Mouse (Mus musculus) spleen, postnatal 10 days (tissue): ENCODE results near the gene Tbx15.
"Not testable (repeated sequence)": the region's sequence is repeated elsewhere in the genome, so short reads cannot be mapped to it uniquely, and the experiment has no call there.

Source experiments
- DNase-seq, 2 experiments: peaks; one replicate each; pipeline ENCODE4 v3.0.0; 2021 to 2022; ENCODE audit warnings: low spot score in 2 of 2

Gene Tbx15

DNA sequence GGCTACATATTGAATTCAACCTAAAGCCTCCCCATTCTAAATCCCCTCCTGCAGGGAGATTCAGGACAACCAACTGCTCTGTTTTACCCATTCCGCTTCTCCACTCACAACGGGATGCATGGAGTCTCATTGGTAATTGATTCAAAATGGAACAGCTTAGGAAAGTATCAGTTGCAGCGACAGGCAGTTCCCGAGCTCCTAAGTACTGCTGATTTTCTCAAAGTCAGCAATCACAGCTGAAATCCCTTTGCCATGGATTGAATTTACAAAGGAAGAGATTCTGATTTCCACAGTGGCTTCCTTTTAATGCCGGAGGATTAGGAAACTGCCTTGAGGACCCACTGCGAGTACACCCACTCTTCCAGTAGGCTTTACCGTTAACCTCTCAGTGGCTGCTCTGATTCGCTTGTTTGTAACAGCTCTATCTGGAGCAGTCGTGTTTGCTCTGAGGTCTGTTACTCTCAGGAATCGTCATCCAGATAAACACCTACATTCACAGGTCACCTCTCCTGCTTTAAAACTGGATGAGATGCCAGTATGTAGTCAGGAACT, 26.6 kb downstream of the Tbx15 start:
- no peak for DNase-seq

DNA sequence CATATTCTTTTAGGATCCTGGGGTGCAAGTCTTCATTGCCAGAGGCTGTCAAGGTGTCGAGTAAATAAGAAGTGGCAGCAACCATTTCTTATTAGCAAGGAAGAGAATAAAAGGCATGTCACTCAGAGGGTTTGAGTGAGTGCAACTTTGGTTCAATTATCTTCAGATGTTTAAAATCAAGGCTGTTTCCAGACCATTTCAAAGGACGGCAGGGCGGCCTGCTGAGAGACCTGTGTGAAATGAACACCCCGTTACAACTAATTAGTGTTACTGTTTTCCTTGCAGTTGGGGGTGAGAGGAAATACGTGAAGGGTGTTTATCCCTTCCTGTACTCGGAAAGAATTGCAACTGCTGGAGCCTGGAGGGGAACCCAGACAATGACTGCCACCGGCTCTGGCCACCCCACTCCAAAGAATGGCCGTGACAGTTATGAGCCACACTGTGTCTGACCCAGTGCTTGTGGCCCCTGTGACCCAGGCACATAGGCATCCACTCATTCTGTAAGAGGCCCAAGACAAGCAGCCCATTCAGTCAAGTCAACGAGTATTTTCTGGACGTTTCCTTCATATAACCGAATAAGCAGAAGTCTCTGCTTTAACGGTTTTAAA, 37.9 kb downstream of the Tbx15 start:
- DNase-seq: no peak

DNA sequence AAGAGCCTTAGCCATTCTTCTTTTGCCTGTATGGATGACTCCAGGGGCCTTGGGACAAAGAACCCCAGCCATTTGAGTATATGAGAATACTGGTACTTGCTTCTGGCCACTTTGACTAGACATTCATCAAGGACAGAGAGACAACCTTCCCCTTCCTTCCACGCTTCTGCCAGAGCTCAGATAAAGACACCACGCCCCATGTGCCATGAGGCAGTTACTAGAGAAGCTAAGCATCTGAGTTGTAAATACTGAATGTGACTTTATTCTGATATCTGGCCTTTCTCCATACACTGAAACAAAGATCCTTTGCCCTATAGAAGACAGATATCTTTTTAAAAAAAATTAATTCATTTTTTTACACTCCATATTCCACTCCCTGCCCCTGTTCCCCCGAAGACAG, 39.5 kb downstream of the Tbx15 start:
- DNase-seq: no peak

DNA sequence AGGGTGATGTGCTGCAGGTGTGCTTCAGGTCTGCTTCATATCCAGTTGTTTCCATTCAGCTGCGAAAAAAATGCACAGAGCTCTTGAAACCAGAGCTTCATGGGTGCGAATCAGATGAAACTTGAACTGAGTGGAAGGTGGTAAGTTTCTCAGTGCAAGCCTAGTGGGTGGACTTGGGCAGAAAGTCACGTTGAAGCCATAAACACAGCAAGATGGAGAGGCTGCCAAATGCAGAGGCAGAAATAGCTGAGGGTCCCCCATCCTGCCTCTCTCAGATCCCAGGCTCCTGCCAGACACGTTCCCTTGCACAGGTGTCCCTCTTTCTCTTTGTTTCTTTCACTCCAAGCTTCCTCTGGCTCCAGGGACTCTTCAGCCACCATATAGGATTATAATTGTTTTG, 41.3 kb downstream of the Tbx15 start:
- no peak for DNase-seq

DNA sequence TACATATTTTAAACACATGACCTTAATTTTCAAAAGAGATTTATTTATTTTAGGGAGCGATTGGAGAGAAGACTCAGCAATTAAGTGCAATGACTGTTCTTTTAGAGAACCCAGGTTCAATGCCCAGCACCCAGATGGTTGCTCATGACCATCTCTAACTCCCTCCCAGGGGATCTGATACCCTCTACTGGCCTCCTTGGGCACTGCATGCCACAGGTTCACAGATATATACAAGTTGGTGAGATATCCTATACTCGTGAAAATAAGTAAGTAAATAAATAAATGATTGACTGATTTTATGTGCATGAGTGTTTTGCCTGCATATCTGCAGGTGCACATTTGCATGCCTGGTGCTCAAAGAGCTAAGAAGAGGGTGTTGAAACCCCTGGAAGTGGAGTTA, 48.1 kb downstream of the Tbx15 start:
- DNase-seq: peak in 1 of 2 experiments; percentile 22

DNA sequence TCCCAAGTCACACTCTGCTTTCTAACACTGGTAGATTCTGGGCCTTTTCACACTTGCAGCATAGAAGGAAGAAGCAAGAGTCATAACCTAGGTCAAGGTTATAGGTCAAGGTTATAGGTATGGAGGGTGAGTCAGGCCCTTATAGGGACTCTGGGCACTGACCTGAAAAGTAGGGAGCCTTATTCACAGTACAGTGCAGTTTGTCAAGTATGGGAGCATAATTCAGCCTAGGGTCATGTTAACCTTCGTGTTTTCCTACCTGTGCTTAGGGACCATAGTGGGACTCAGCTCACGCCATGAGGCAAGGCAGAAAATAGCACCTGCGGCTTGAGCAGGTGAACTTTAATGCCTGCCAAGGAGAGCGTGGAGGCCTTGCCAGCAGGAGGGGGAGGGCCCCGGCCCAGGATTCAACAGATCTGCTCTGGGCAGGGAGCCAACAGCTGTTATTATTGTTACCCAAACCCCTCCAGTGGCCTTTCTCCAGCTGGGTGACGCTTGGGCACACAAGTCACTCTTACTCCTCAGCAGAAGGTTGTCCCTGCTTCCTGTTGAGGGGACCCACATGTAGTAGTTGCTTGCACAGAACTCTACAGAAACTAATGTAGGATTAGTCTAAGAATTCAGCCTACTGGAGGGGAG, 50.0 kb downstream of the Tbx15 start:
- DNase-seq: no peak

DNA sequence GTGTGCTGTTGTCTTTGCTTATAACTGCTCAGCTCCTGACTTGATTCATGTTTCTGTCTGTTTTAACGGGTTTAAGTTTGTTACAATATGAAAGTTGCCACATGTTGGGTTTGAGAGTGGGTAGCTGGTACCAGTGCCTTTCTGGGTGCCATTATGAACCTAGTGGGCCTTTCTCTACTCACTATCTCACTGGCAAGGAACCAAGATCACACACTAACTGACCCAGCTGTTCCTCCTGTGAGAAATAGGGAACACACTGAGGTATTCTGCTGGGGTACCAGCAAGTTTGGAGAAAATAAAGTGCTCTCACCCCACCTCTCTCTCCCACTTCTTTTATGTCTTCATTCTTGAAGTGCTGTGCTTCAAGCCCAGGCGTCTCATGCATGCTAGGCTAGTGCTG, 50.7 kb downstream of the Tbx15 start:
- DNase-seq: no peak

DNA sequence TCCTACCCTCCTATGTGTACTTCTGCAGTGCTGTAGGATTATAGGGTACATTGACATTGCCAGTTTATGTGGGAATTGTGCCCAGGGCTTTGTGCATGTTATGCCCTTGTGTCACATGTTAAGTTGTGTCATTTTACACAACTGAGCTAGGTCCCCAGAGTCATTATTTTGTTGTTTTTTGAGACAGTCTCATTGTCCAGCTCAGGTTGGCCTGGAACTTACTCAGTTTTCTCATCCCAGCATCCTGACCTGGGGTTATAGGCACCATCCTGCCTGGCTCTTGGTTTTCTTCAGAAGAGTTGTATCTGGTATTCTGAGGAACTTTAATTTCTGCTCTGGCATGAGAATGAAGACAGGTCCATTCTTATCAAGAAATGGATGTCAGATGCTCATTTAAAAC, 51.2 kb downstream of the Tbx15 start:
- no peak for DNase-seq

DNA sequence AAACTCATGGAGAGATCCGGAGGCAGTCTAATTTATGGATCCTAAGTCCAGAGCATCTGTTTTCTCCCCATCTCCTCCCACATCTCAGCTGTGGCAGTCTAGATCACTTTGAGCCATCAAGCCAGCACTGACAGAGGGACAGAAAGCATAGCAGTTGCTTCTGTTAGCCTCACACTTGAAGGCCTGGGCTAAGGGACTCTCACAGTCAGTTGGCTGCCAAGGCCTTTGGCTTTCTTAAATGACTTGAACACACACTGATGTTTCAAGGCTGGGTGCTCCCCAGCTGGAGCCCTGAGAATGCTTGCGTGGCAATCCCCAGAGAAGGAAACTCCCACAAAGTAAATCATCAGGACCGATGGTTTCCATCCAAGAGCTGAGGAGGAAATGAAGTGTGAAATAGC, 52.4 kb downstream of the Tbx15 start:
- DNase-seq: no peak

DNA sequence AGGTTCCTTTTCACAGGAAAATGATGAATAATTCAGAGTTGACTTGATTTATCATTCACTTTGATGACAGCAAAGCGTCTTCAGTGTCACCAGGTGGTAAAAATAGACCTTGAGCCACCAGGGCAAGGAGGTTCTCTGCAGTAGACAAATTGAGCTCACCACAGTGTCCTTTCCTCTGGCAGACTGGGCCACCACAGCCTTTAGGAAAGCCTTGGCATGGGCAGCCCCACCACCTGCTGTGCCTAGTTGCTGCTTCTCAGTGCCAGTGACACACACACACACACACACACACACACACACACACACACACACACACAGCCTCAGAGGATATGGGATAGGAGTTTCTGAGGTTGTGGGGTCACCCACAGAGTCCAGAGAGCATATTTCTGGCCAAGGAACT, 54.0 kb downstream of the Tbx15 start:
- not testable (repeated sequence) for DNase-seq

DNA sequence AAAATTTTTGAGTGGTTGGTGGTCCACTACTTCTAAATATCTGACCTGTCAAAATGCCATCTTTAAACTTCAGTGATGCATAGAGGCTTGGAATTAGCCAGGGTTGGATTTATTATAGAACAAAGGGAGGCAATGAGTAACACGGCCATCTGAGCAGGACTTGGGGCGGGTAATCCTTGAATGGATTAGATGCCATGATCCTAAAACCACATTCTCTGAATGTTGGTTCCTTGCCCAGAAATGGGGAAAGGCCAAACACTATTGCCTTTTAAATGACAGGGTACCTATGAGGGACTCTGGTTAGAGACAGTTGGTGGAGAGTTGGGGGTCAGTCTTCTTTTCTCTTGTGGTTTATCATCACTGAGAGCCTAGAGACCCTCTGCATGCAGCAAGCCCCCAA, 55.1 kb downstream of the Tbx15 start:
- DNase-seq: no peak

DNA sequence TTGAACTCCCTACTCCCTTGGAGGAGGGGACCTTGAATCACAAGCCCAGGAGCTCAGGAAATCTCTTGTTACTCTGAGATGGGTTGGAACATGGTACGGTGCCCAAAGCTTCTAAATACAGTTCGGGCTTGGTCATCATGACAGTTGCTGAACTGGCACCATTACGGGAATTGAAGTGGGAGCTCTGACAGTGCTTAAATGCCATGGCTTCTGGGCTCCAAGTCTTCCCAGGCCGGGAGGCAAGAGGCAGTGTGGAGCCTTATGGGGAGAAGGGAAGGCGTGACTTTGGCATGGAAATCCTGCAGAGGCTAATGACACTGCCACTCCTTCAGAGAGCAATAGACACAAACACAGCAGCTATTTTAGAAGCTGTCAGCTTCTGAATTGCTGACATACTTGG, 56.0 kb downstream of the Tbx15 start:
- no peak for DNase-seq

DNA sequence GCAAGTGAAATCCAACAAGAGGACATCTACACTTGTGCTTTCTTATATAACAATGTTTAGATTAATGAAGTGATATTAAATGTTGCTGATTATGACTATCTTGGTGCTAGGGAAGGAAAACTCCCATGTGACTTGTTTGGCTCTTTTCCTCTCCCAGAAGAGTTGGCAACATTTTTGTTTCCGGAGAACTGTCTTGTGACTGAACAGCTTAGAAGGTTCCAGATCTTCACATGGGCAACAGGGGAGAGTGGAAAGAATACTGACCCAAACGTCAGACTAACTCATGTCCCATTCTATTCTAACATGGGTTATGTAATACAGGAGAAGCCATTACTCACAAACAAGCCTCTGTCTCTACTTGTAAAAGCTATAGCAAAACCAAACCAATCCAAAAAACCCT, 60.7 kb downstream of the Tbx15 start:
- no peak for DNase-seq

DNA sequence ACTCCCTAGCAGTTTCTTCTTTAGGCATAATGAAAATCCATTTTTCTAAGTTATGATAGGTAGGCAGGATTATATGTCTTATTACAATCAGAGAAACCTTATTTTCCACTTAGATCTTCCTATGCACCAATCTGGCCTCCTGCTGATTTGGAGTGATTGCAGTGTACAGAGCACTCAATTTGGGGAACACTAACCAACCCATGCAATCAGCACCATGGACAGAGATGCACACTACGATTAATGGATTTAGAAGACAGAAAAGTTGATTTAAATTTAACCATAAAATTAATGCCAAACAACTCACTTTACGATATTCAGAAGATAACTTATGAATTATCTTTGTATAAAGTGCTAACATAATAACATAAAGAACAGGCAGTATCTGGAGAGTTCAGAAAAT, 70.7 kb downstream of the Tbx15 start:
- DNase-seq: no peak

DNA sequence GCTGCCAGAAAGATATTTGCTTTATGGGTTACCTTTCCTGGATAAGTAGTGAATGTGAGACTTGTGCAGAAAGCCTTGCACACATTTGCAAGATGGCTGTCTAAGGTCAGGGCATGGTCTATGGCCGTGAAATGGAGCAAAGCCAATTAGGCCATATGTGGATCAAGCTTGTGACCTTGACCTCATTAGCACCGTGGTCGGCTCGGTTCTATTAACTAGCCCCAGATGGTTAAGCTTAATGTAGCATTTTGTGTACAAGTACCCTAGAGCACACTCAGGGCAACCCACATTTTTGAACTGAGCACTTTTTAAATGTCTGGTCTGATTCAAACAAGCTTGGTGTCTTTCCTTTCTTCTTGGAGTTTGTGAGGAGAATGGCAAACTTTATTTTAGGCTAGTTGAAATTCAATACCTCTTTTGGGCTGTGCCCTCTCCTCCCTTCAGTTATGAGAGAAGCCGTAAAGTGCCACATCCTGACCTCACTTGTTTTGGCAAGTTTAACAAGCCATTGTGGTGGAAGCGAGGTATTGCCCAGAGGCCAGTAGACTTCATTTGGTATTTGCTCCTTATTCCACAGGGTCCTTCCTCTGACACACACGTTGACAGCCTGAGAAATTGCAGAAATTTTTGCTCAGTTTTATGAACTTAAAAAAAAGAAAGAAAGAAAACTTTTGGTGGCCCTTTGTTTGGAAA, 71.9 kb downstream of the Tbx15 start:
- DNase-seq: no peak

DNA sequence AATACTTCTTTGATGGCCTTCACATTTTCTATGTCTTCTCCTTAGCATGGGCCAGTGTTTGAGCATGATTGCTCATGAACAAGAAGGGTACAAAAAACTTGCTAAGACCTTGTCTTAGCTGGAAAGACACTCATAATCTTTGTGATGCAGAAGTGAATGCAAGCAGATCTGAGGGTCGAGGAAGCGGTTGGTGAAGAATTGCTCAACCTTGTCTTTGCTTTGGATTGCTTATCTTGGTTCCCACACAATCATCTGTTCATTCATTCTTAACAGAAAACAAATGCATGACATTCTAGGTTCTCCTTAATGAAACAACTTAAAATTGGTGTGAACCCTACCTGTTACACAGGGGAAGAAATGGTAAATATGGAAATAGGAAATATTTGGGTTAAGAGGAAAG, 82.2 kb downstream of the Tbx15 start:
- DNase-seq: no peak

DNA sequence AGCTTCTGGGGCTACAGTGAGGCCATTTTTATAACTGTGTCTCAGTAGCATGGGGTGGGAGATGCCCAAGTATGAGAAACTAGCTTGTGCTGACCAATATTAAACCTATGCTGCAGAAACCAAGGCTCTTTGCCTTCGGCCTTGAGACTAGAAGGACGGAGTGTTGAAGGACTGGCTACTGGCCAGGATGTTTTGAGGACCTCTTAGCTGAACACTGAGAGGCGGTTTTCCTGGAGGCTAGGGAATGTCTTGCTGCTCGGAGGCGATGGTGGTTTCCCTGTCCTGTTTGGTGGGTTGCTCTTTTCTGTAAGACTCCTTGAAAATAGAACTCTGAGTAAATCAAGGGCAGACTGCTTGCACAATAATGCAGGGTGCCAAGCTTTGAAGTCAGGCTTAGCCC, 89.1 kb downstream of the Tbx15 start:
- DNase-seq: no peak

DNA sequence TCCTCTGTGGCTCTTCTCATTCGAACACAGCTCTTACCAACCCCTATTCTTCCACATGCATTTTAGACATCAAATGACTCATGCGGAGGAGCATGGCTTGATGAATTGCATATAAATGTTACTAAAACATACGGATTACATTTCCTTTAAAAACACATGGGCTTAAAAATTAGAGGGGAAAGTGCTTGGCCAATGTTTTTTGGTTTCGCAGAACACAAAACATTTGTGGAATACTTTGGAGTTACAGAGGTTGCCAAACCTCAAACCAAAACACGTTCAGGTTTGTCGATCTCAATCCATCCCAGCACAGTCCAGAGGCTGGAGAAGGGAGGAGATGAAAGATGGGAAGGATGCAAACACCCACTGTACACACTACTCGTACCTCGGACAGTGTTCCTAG, 90.9 kb downstream of the Tbx15 start:
- DNase-seq: no peak

DNA sequence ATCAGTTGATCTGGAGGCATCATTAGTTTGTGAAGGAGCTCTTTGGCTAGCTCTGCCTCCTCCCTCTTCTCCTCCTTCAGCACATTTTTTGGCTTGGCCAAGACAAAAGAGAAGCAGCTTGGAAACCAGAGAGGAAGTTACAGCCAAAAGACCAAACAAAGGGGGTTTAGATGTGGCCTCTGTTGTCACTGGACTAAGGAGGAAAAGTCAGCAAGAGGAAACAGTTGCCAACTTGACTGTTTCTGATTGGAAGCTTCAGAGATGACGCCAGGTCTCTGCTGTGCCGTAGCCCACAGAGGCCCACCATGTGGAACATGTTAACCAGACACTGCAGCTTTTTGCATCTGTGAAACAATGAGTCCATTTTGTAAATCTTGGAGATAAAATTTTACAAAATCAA, 96.7 kb downstream of the Tbx15 start:
- DNase-seq: no peak

DNA sequence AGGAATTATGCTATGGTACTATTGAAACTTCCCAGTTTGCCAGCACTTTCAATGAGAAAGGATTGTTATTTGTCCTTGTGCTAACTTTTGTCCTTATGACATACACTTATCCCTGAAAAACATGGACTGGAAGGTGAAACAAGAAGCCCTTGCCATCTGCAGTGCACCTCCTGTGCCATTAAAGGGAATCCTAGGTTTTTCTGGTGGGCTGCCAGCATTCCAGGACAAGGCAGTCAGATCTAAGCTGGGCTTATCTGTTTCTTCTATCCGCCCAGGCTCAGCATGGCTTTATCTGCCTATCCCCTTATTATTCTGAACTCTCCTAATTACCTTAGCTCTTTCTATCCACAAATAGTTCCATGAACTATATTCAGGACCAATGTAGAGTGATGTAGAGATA, 98.6 kb downstream of the Tbx15 start:
- no peak for DNase-seq

DNA sequence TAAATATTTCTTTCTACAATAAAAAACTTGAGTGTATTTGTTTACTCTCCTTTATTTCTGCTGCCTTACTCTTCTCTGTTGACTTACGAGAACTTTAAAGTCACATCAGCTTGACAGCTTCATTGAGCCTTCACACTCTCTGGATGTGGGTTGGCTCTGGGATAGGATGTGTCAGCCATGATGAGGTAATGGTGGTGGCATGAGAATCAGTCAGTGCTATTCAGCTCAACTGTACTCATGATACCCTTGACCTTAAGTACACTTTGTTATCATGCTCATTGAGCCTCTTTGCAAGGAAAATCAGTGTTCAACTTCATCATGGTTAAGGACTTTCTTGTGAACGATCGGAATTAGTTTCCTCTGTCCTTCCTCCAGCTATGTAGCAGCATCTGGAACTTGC, 99.8 kb downstream of the Tbx15 start:
- DNase-seq: no peak

DNA sequence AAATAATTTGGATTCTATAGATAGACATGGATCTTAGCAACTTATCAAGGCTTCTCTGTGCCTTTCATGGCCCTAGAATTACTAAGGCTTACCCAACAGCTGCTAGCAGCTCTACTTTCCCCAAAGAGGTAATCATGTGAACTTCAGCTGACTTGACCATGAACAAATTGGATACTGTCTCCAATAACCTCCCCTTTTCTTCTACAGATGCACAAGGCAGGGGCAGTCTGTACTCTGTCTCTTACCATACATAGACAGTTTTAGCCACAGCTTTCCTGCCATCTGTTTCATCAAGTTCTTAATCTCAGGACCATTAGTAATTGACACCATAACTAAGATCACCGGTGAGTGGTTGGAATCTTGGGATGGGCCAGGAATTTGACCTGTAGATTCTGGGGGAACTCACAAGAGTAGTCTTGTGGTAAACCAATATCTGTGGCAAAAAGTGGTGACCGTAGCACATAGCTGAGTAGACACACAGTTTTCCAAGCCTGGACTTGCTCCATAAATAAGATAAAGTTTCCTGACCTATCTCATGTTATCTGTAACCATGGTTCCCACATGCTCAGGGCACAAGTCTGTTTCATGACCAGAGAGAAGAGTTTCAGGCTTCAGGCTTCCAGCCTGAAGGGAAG, 139.6 kb downstream of the Tbx15 start:
- no peak for DNase-seq

DNA sequence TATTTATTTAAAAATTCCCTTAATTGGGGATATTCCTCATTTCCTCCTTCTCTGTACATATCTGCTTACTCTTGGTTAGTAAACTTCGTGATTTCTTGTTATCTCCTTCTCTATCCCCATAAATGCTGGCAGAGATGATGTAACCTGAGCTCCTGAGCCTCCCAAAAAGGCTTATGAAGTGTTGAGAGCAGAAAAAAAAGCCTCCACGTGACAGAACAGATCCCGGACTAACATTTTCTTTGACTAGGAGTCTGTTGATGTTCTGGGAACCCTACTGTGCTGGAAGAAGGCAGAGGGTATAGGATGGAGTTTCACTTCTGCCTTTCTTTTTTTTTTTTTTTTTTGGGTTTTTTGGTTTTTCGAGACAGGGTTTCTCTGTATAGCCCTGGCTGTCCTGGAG, 146.9 kb downstream of the Tbx15 start:
- no peak for DNase-seq
